Mouse (Mus musculus) midbrain, embryonic 10.5 days (tissue): Measurements from ENCODE around the gene Abca9. TPM values are rescaled to one million over a fixed set of nuclear protein-coding genes. Genes with fewer than 3 reads are reported as not detected.

ENCODE experiments used
- polyA plus RNA-seq: library from polyadenylated mRNA; unstranded; fragments of >200 nt; fragmentation: Nextera tagmentation; extraction: Ambion mirVana; gene quantifications from 2 replicates; pipeline ENCODE4 v1.2.1, GENCODE M21; 2016

Abca9 gene
- polyA plus RNA-seq, 1 experiment from 2014 or later: 3.0 TPM

Other genes with a start within 250 kb of the Abca9 start
- 0.11 and 0.24 TPM in 2 replicates for gene Abca8b, start 172.4 kb downstream of the Abca9 start, polyA plus RNA-seq
- gene Abca8a, start 72.2 kb downstream of the Abca9 start, polyA plus RNA-seq: 0.02 TPM in 1 of 2 replicates, not detected in the other
- 0.07 and 0.14 TPM in 2 replicates for gene Abca6, start 83.6 kb upstream of the Abca9 start, polyA plus RNA-seq
- 2.1 and 2.4 TPM in 2 replicates for gene Abca5, start 169.5 kb upstream of the Abca9 start, polyA plus RNA-seq
- 31.4 and 35.8 TPM in 2 replicates for gene Map2k6, start 230.9 kb upstream of the Abca9 start, polyA plus RNA-seq